Mouse (Mus musculus): Measurements from ENCODE around the gene Ugcg. TPM values are rescaled to one million over a fixed set of nuclear protein-coding genes. Genes with fewer than 3 reads are reported as not detected.

The Ugcg gene
- polyA plus RNA-seq, 1 experiment from 2014 or later, result 13.3 TPM

DNA sequence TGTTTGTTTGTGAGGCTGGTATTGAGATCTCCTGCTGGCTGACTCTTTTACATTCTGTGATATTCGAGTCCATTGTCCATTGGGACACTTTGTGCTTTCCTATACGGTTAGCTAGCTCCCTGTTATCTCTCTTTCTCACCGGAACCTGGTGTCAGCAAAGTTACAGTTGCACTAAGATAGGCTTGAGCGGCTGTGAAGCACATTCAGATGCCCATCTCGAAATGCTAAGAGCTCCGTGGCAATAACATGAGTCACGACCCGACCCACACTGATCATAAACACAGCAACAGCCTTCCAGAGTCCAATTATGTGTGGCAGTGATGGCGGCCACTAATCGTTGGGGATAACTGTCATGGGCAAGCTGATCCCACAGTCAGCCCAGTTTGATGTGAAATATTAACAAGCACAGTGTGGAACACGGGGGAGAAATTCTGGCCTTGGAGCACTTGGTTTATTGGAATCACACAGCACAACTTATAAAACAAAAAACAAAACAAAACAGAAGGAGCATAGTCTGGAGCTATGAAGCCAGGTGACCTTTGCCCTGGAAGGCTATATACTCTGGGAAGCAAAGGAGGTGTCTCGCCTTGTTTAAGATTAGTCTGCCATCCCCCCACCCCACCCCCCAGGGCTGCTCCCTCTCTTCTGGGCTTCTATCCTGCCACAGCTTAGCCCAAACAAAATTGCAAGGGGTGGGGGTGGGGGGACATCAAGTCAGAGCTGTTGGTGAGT is 7.5 kb downstream of the Ugcg start:
- Histone ChIP-seq H3K4me2 (ENCODE audit: low read depth, low read length) (no peak overlapping the region), H3K27ac (replicated peaks; ENCODE audit: low read depth, low read length) (no peak overlapping the region; the same call in 1 of the 2 replicates), H3K36me3 (ENCODE audit: control insufficient read depth, insufficient read depth, low read length) (no peaks in the 10 kb centered on the region), H3K9me3 (ENCODE audit: control insufficient read depth, low read length) (no peaks in the 10 kb centered on the region), H3K4me3 (ENCODE audit: low read depth, low read length) (no peak overlapping the region), H3K9ac (ENCODE audit: low read depth, low read length) (no peak overlapping the region), H3K27me3 (replicated peaks; ENCODE audit: control insufficient read depth, insufficient read depth, low read length) (no peaks in the 10 kb centered on the region), H3K4me1 (ENCODE audit: control insufficient read depth, insufficient read depth, low read length) (peaks cover 30% of the 10 kb centered on the region)
- DNase-seq (ENCODE audit: low spot score) (no peak), ATAC-seq (ENCODE audit: low read depth) (no peak)
- 39% methylated on average over 12 of the region's 12 CpGs for WGBS

- H3K9ac ChIP-seq (ENCODE audit: low read depth, low read length), result no peak overlapping the region
- H3K36me3 ChIP-seq (ENCODE audit: control insufficient read depth, insufficient read depth, low read length), result no peaks in the 10 kb centered on the region
- H3K4me2 ChIP-seq (ENCODE audit: low read depth, low read length), result no peak overlapping the region
- 37% methylated on average over 6 of the region's 6 CpGs for WGBS
- H3K27me3 ChIP-seq (replicated peaks; ENCODE audit: control insufficient read depth, insufficient read depth, low read length), result no peaks in the 10 kb centered on the region
- H3K27ac ChIP-seq (replicated peaks; ENCODE audit: low read depth, low read length), result no peak overlapping the region; the same call in 1 of the 2 replicates
- H3K4me1 ChIP-seq (ENCODE audit: control insufficient read depth, insufficient read depth, low read length), result peaks cover 30% of the 10 kb centered on the region
- no peak for DNase-seq (ENCODE audit: low spot score)
- no peaks in the 10 kb centered on the region for H3K9me3 ChIP-seq (ENCODE audit: control insufficient read depth, low read length)
- H3K4me3 ChIP-seq (ENCODE audit: low read depth, low read length), result no peak overlapping the region
- ATAC-seq (ENCODE audit: low read depth), result no peak
These were observed 8.0 kb downstream of the Ugcg start for GRCm38 (mm10) chr4:59197078-59197424.

DNA sequence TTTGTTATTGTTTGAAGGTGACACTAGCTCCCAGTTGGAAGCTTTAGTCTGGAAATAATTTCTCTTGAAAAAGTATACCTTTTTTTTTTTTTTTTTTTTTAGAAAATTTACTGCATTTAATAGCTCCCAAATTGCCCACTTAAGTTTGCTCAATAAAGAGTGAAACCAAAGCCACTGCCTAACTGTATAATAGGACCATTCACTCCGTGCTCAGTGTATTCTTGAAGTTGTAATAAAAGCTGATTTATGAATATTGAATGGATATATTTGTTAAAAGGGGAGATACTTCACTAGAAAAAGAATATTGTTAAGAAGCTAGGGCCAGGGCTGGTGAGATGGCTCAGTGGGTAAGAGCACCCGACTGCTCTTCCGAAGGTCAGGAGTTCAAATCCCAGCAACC is 8.4 kb downstream of the Ugcg start:
- H3K27ac ChIP-seq (replicated peaks; ENCODE audit: low read depth, low read length), result no peak overlapping the region
- WGBS, result 68% methylated on average over 3 of the region's 3 CpGs
- ATAC-seq (ENCODE audit: low read depth) (no peak), DNase-seq (ENCODE audit: low spot score) (no peak)
- no peaks in the 10 kb centered on the region for H3K27me3 ChIP-seq (replicated peaks; ENCODE audit: control insufficient read depth, insufficient read depth, low read length)
- H3K9me3 ChIP-seq (ENCODE audit: control insufficient read depth, low read length), result no peaks in the 10 kb centered on the region
- no peak overlapping the region for H3K4me2 ChIP-seq (ENCODE audit: low read depth, low read length)
- peaks cover 30% of the 10 kb centered on the region for H3K4me1 ChIP-seq (ENCODE audit: control insufficient read depth, insufficient read depth, low read length)
- H3K36me3 ChIP-seq (ENCODE audit: control insufficient read depth, insufficient read depth, low read length), result no peaks in the 10 kb centered on the region
- no peak overlapping the region for H3K9ac ChIP-seq (ENCODE audit: low read depth, low read length)
- no peak overlapping the region for H3K4me3 ChIP-seq (ENCODE audit: low read depth, low read length)

- DNase-seq (ENCODE audit: low spot score) (peak; percentile 89), ATAC-seq (ENCODE audit: low read depth) (peak; percentile 80)
- H3K4me1 ChIP-seq (ENCODE audit: control insufficient read depth, insufficient read depth, low read length), result peaks cover 33% of the 10 kb centered on the region
- H3K27me3 ChIP-seq (replicated peaks; ENCODE audit: control insufficient read depth, insufficient read depth, low read length), result no peaks in the 10 kb centered on the region
- H3K9me3 ChIP-seq (ENCODE audit: control insufficient read depth, low read length), result no peaks in the 10 kb centered on the region
- no peaks in the 10 kb centered on the region for H3K36me3 ChIP-seq (ENCODE audit: control insufficient read depth, insufficient read depth, low read length)
- no peak overlapping the region for H3K27ac ChIP-seq (replicated peaks; ENCODE audit: low read depth, low read length)
- H3K4me3 ChIP-seq (ENCODE audit: low read depth, low read length), result no peak overlapping the region
- WGBS, result 33% methylated on average over 8 of the region's 8 CpGs
- 0 out of 2 replicates have a peak overlapping the region, but pooled peaks have one; percentile 8 for H3K4me2 ChIP-seq (ENCODE audit: low read depth, low read length)
- no peak overlapping the region for H3K9ac ChIP-seq (ENCODE audit: low read depth, low read length)
These were observed 10.3 kb downstream of the Ugcg start for GRCm38 (mm10) chr4:59199341-59199740.

GRCm38 (mm10) chr4:59199805-59200204 is 10.7 kb downstream of the Ugcg start:
- H3K4me3 ChIP-seq (ENCODE audit: low read depth, low read length), result no peak overlapping the region
- no peak overlapping the region for H3K9ac ChIP-seq (ENCODE audit: low read depth, low read length)
- ATAC-seq (ENCODE audit: low read depth), result peak; percentile 30; the same call in 1 of the 2 replicates
- peaks cover 33% of the 10 kb centered on the region for H3K4me1 ChIP-seq (ENCODE audit: control insufficient read depth, insufficient read depth, low read length)
- H3K4me2 ChIP-seq (ENCODE audit: low read depth, low read length), result 0 out of 2 replicates have a peak overlapping the region, but pooled peaks have one; percentile 8
- DNase-seq (ENCODE audit: low spot score), result no peak
- 44% methylated on average over 8 of the region's 8 CpGs for WGBS
- no peaks in the 10 kb centered on the region for H3K27me3 ChIP-seq (replicated peaks; ENCODE audit: control insufficient read depth, insufficient read depth, low read length)
- no peak overlapping the region for H3K27ac ChIP-seq (replicated peaks; ENCODE audit: low read depth, low read length)
- H3K9me3 ChIP-seq (ENCODE audit: control insufficient read depth, low read length), result no peaks in the 10 kb centered on the region
- H3K36me3 ChIP-seq (ENCODE audit: control insufficient read depth, insufficient read depth, low read length), result no peaks in the 10 kb centered on the region

GRCm38 (mm10) chr4:59200636-59201035 is 11.6 kb downstream of the Ugcg start:
- no peaks in the 10 kb centered on the region for H3K36me3 ChIP-seq (ENCODE audit: control insufficient read depth, insufficient read depth, low read length)
- ATAC-seq (ENCODE audit: low read depth), result no peak
- no peaks in the 10 kb centered on the region for H3K9me3 ChIP-seq (ENCODE audit: control insufficient read depth, low read length)
- peaks cover 33% of the 10 kb centered on the region for H3K4me1 ChIP-seq (ENCODE audit: control insufficient read depth, insufficient read depth, low read length)
- no peak overlapping the region for H3K4me3 ChIP-seq (ENCODE audit: low read depth, low read length)
- no peak overlapping the region for H3K9ac ChIP-seq (ENCODE audit: low read depth, low read length)
- no peak overlapping the region for H3K27ac ChIP-seq (replicated peaks; ENCODE audit: low read depth, low read length)
- H3K4me2 ChIP-seq (ENCODE audit: low read depth, low read length), result no peak overlapping the region
- no peaks in the 10 kb centered on the region for H3K27me3 ChIP-seq (replicated peaks; ENCODE audit: control insufficient read depth, insufficient read depth, low read length)
- no peak for DNase-seq (ENCODE audit: low spot score)
- WGBS, result 63% methylated on average over 3 of the region's 3 CpGs

DNA sequence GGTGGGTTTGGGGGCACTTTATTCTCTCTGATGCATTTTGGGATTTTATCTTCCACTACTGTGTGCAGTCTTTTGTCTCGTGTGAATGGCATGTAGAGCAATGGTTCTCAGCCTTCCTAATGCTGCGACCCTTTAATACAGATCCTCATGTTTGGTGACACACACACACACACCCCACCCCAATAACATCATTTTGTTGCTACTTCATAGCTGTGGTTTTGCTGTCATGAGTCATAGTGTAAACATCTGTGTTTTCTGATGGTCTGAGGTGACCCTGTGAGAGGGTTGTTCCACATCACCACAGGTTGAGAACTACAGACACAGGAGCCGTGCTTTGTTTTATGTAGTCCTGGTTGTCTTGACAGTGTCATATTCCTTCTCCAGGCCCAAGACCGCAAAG is 15.6 kb downstream of the Ugcg start:
- H3K27ac ChIP-seq (replicated peaks; ENCODE audit: low read depth, low read length), result no peak overlapping the region
- H3K9me3 ChIP-seq (ENCODE audit: control insufficient read depth, low read length), result no peaks in the 10 kb centered on the region
- peaks cover 21% of the 10 kb centered on the region for H3K36me3 ChIP-seq (ENCODE audit: control insufficient read depth, insufficient read depth, low read length)
- no peak for DNase-seq (ENCODE audit: low spot score)
- 74% methylated on average over 4 of the region's 4 CpGs for WGBS
- no peak overlapping the region for H3K4me2 ChIP-seq (ENCODE audit: low read depth, low read length)
- H3K27me3 ChIP-seq (replicated peaks; ENCODE audit: control insufficient read depth, insufficient read depth, low read length), result no peaks in the 10 kb centered on the region
- no peak overlapping the region for H3K9ac ChIP-seq (ENCODE audit: low read depth, low read length)
- no peak for ATAC-seq (ENCODE audit: low read depth)
- H3K4me1 ChIP-seq (ENCODE audit: control insufficient read depth, insufficient read depth, low read length), result peaks cover 19% of the 10 kb centered on the region
- no peak overlapping the region for H3K4me3 ChIP-seq (ENCODE audit: low read depth, low read length)

- Histone ChIP-seq H3K9ac (ENCODE audit: low read depth, low read length) (no peak overlapping the region), H3K4me3 (ENCODE audit: low read depth, low read length) (no peak overlapping the region), H3K36me3 (ENCODE audit: control insufficient read depth, insufficient read depth, low read length) (peaks cover 29% of the 10 kb centered on the region), H3K9me3 (ENCODE audit: control insufficient read depth, low read length) (no peaks in the 10 kb centered on the region), H3K4me2 (ENCODE audit: low read depth, low read length) (no peak overlapping the region), H3K4me1 (ENCODE audit: control insufficient read depth, insufficient read depth, low read length) (peaks cover 9% of the 10 kb centered on the region; the same call in 1 of the 2 replicates), H3K27me3 (replicated peaks; ENCODE audit: control insufficient read depth, insufficient read depth, low read length) (no peaks in the 10 kb centered on the region), H3K27ac (replicated peaks; ENCODE audit: low read depth, low read length) (no peak overlapping the region)
- DNase-seq (ENCODE audit: low spot score) (no peak), ATAC-seq (ENCODE audit: low read depth) (no peak)
- 34% methylated on average over 2 of the region's 2 CpGs for WGBS
These were observed 16.8 kb downstream of the Ugcg start for GRCm38 (mm10) chr4:59205758-59206340.

- no peak overlapping the region for H3K27ac ChIP-seq (replicated peaks; ENCODE audit: low read depth, low read length)
- no peak overlapping the region for H3K9ac ChIP-seq (ENCODE audit: low read depth, low read length)
- no peaks in the 10 kb centered on the region for H3K9me3 ChIP-seq (ENCODE audit: control insufficient read depth, low read length)
- no peak overlapping the region for H3K4me2 ChIP-seq (ENCODE audit: low read depth, low read length)
- H3K4me3 ChIP-seq (ENCODE audit: low read depth, low read length), result no peak overlapping the region
- DNase-seq (ENCODE audit: low spot score) (no peak), ATAC-seq (ENCODE audit: low read depth) (no peak)
- H3K36me3 ChIP-seq (ENCODE audit: control insufficient read depth, insufficient read depth, low read length), result peaks cover 29% of the 10 kb centered on the region
- H3K27me3 ChIP-seq (replicated peaks; ENCODE audit: control insufficient read depth, insufficient read depth, low read length), result no peaks in the 10 kb centered on the region
- WGBS, result 69% methylated on average over 4 of the region's 4 CpGs
- peaks cover 8% of the 10 kb centered on the region; the same call in 1 of the 2 replicates for H3K4me1 ChIP-seq (ENCODE audit: control insufficient read depth, insufficient read depth, low read length)
These were observed 17.5 kb downstream of the Ugcg start for GRCm38 (mm10) chr4:59206600-59206999.

Data from embryonic facial prominence, embryonic 14.5 days (tissue).